Mouse (Mus musculus): ENCODE measurements around the gene Rapgef1.
"Not testable (repeated sequence)": the region's sequence is repeated elsewhere in the genome, so short reads cannot be mapped to it uniquely, and the experiment has no call there.

Gene Rapgef1

GRCm38 (mm10) chr2:29703104-29704081 is 83.9 kb downstream of the Rapgef1 start:
- DNase-seq (ENCODE audit: low spot score in 2 of 2) = no peak

DNA sequence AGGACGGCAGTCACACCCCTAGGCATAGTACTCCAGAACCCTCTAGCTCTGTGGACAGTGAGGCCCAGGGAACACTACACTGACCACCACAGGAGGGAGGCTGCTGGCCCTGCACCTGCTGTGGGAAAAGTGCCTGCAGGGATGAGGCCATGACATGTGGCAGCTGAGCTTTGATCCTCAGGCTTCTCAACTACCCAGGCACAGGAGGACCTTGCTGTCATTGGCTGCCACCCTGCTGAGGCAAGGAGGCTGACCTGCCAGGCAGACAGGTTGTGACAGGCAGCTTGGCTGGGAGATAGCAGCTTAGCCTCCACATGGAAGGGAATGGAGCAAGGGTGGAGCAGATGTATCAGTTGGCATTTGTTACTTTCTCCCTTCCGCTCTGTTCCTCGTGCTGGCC is 86.0 kb downstream of the Rapgef1 start:
- DNase-seq (ENCODE audit: low spot score in 2 of 2) = no peak

DNA sequence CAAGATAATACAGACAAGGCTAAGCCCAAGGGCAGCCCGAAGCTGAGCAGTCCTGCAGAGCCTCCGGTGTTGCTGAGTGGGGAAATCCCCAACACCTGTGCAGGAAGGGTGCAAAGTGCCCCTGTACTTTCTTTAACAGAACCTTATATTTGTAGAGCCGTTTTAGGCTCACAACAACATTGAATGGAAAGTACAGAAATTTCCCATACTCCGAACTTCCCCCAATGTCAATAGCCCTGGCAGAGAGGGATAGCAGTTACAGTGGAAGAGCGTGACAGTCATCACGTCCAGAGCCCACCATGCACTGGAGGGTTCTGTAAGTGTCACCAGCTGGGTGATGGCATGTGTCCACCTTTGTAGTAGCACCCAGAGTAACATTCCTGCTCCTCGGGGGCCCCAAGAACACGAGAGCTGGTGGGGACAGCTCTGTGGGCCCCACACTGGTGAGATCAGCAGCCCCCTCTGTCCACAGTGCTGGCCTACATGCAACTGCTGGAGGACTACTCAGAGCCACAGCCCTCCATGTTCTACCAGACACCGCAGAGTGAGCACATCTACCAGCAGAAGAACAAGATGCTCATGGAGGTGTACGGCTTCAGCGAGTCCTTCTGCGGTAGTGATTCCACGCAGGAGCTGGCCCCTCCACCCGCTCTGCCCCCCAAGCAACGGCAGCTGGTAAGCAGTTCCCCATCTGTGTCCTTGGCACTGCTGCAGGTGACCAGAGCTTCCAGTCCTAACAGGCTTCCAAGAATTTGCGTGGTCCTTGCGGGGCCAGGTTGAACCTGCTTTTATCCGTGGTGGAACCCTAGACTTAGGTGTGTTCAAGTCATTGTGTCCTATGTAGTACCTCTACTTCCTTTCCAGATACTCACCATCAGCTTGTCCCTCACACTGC is 87.5 kb downstream of the Rapgef1 start:
- no peak for DNase-seq (ENCODE audit: low spot score in 2 of 2)

DNA sequence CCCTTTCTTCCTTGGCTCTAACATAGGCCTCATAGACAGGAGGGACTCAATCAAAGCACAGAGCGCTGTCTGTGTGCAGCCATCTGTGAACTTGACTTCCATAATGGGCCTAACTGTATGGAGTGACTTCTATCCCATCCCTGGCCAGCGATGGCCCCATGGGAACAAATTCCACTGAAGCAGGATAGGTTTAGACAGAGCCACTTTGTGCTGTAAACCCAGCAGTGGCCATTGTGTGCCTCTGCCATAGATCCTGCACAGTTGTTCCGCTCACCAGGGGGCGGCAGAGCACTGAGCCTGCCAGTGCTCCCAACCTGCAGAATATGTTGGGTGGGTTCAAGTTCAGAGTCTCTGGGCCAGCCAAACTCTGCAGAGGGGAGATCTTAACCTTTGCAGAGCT is 88.2 kb downstream of the Rapgef1 start:
- no peak for DNase-seq (ENCODE audit: low spot score in 2 of 2)

DNA sequence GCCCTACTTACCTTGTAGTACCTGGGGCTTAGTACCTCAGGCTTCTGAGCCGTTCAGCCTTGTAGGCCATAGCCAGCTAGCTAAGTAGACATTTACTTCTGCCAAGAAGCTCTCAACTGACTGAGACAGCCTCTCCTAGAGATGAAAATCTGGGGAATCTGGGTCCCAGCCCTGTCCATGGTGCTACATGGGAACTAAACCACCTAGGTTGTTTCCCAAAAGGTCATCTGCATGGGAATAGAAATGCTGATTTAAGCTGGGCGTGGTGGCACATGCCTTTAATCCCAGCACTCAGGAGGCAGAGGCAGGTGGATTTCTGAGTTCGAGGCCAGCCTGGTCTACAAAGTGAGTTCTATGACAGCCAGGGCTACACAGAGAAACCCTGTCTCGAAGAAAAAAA is 88.7 kb downstream of the Rapgef1 start:
- DNase-seq (ENCODE audit: low spot score in 2 of 2) = not testable (repeated sequence)

DNA sequence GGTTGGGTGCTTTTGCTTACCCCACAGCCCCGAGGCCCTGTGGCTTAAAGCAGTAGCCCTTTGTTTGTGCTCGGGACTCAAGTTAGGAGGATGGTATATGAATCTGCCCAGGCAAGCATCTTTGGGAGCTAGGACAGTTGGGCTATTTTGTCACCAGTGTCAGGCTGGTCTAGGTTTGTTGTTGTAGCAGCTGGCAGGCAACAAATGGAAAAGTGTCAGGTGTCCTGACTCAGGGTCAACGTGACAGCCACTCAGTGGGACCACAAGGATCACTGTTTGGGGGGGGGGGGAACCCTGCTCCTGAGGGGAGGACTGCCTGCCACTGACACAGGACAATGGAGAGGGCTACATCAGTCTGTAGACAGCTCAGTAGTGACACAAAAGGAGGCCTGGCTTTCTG is 91.5 kb downstream of the Rapgef1 start:
- DNase-seq (ENCODE audit: low spot score in 2 of 2) = no peak

GRCm38 (mm10) chr2:29711877-29712276 is 92.4 kb downstream of the Rapgef1 start:
- DNase-seq (ENCODE audit: low spot score in 2 of 2) = no peak

DNA sequence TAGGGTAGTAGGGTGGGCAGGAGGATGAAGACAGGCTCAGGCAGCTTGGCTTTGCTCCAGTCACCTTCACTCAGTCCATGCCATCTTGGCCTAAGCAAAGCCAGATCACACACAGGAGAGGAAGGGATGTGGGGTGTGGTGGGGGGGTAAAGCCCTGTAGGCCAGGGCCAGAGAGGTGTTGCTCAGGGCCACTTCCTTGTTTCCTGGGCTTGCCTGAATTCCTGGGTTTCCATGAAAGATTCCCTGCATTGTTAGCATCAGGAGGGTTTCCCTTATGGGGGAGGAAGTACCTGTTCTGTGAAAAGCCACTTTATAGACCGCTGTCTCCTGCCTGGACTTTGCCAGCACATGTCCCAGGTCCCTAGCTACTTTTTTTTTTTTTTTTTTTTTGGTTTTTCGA is 94.0 kb downstream of the Rapgef1 start:
- DNase-seq (ENCODE audit: low spot score in 2 of 2) = no peak

DNA sequence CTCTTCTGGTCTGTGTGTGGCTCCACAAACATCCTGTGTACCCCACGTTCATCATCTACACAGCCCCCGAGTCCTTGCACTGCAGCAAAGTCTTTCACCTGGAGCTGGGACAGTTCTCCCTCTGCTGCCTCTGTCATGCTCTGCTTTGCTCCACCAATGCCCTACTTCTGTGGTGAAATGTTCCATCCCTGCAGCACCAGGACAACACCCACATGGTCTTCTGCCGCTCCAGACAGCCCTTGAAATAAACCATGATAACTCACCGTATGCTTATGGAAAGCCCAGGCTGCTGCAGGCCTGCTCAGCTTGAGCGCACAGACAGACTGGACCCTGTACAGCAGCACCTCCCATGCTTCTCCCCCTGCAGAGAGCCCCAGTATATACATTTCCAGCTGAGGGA is 94.6 kb downstream of the Rapgef1 start:
- peak; percentile 31 to 60 for DNase-seq (ENCODE audit: low spot score in 2 of 2)

GRCm38 (mm10) chr2:29716143-29716542 is 96.6 kb downstream of the Rapgef1 start:
- no peak for DNase-seq (ENCODE audit: low spot score in 2 of 2)

DNA sequence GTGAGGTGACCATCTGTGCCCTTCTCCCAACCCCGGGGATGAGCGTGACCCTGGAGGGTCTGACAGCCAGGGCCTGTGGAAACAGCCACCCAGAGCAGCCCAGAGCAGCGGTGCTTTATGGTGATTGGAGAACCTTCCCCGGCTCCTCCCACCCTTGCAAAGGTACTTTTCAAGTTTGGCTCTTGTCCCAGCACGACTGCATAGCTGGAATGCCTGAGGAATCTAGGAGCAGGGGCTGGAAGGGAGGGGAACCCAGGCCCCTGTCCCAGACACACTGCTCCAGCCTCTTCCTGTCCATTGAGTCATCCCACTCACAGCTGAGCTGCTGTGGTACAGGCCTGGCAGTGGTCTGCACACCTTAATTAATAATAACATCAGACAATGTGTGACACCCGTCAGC is 97.2 kb downstream of the Rapgef1 start:
- DNase-seq (ENCODE audit: low spot score in 2 of 2) = peak; percentile 17 to 53

- DNase-seq (ENCODE audit: low spot score in 2 of 2) = no peak
Measured at GRCm38 (mm10) chr2:29718581-29718980, 99.1 kb downstream of the Rapgef1 start.

- DNase-seq (ENCODE audit: low spot score in 2 of 2) = no peak
Measured at GRCm38 (mm10) chr2:29723132-29723531, 103.6 kb downstream of the Rapgef1 start.

- DNase-seq (ENCODE audit: low spot score in 2 of 2) = no peak
Measured at GRCm38 (mm10) chr2:29724664-29725365, 105.3 kb downstream of the Rapgef1 start.

- DNase-seq (ENCODE audit: low spot score in 2 of 2) = no peak
Measured at GRCm38 (mm10) chr2:29729500-29729899, 110.0 kb downstream of the Rapgef1 start.

DNA sequence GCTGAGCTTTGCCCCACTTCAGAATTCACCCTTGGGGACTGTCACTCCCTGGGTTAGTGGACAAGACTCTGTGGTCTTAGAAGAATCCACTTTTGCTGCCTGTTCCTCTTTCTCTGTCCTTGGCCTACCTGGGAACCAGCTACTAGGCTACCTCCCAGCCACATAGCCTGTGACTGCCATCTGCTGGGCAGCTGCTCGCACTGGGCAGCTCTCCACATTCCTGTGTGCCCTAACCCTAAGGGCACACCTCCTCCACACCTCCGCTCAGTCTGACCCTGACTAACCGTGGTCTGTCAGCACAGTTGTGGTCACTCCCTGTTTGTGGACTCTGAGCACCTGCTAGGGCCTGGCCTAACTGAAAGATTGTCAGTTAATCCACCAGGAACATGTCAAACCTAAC is 112.0 kb downstream of the Rapgef1 start:
- no peak for DNase-seq (ENCODE audit: low spot score in 2 of 2)

DNA sequence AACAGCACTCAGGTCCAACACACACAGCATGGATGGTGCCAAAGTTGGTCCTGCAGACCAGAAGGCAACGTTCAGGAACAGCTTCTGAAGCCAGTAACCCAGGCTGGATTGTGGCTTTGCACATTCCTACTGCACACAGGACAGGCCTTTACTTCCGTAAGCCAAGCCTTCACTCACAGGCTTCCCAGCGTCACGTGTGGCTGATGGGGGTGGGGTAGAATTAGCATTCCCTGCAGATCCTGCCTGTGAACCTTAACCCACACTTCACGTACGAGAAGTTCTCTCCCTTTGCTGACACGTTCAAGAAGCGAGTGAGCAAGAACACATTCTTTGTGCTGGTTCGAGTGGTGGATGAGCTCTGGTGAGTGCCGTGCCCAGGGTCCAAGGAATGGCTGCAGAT is 113.0 kb downstream of the Rapgef1 start:
- no peak for DNase-seq (ENCODE audit: low spot score in 2 of 2)

- DNase-seq (ENCODE audit: low spot score in 2 of 2) = no peak
Measured at GRCm38 (mm10) chr2:29733348-29733747, 113.8 kb downstream of the Rapgef1 start.

DNA sequence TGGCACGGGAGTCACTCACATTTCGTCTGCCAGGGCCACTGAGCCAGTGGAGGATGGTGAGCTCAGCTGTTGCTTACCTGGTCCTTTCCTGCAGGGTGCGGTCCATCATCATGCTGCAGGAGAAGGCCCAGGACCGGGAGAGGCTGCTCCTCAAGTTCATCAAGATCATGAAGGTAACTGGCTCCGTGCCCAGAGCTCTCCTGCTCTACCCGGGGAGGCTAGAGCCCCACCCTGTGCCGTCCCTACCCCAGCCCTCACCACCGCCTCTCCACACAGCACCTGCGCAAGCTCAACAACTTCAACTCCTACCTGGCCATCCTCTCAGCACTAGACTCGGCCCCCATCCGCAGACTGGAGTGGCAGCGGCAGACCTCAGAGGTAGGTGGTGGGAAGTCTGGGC is 116.2 kb downstream of the Rapgef1 start:
- no peak for DNase-seq (ENCODE audit: low spot score in 2 of 2)

GRCm38 (mm10) chr2:29737209-29737925 is 117.8 kb downstream of the Rapgef1 start:
- DNase-seq (ENCODE audit: low spot score in 2 of 2) = no peak

- no peak for DNase-seq (ENCODE audit: low spot score in 2 of 2)
Measured at GRCm38 (mm10) chr2:29738799-29739198, 119.3 kb downstream of the Rapgef1 start.
